Mouse (Mus musculus): ENCODE results near the gene Qpct. TPM values are rescaled to one million over a fixed set of nuclear protein-coding genes. Genes with fewer than 3 reads are reported as not detected.

Qpct gene
- polyA plus RNA-seq (2015; fragmentation: Nextera tagmentation; extraction: Ambion mirVana): 13.7 and 15.9 TPM in 2 replicates

GRCm38 (mm10) chr17:79051606-79052005 lies at the start of gene Qpct:
TSS of gene Qpct (plus strand) at chr17:79051906.
- peak within 1 kb of the TSS; percentile 44 for H3K4me3 ChIP-seq (replicated peaks)
- H3K4me2 ChIP-seq (replicated peaks): peak within 1 kb of the TSS; percentile 93
- WGBS: 83% methylated on average over 4 of the region's 4 CpGs
- peaks cover 9% of the 10 kb centered on the region; the same call in 1 of the 2 replicates for H3K27me3 ChIP-seq
- ATAC-seq (ENCODE audit: insufficient number of reproducible peaks, low FRiP score, low TSS enrichment, low read depth): no peak
- no peaks in the 10 kb centered on the region for H3K36me3 ChIP-seq
- peaks cover 12% of the 10 kb centered on the region; the same call in 1 of the 2 replicates for H3K4me1 ChIP-seq
- H3K9me3 ChIP-seq (replicated peaks): no peaks in the 10 kb centered on the region
- peak within 1 kb of the TSS; percentile 35 for H3K9ac ChIP-seq
- no peak within 1 kb of the TSS for H3K27ac ChIP-seq (replicated peaks)

DNA sequence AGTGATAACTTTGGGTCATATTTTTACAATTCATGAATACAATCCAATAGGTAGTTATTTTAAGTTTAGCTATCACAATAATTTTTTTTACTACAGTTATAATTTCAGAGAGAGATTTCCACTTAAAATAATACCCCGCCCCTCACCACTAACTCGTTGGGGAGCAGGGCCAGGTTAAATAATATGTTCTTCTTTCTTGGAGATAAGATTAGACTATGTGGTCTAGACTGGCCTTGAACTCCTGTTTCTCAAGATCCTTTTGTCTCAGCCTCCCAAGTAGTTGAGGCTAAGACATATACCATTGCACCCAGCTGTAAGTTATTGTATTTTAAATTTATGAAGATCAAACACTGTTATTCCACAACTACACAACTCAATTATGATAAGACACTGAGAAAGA lies 38.1 kb upstream of the Qpct start:
- Histone ChIP-seq H3K27ac (replicated peaks) (no peak overlapping the region), H3K36me3 (peaks cover 9% of the 10 kb centered on the region; the same call in 1 of the 2 replicates), H3K27me3 (no peaks in the 10 kb centered on the region), H3K4me2 (replicated peaks) (no peak overlapping the region), H3K4me3 (replicated peaks) (no peak overlapping the region), H3K9me3 (replicated peaks) (no peaks in the 10 kb centered on the region), H3K9ac (no peak overlapping the region), H3K4me1 (peaks cover 11% of the 10 kb centered on the region)
- no peak for ATAC-seq (ENCODE audit: insufficient number of reproducible peaks, low FRiP score, low TSS enrichment, low read depth)
- WGBS: 79% methylated on average over 2 of the region's 2 CpGs

DNA sequence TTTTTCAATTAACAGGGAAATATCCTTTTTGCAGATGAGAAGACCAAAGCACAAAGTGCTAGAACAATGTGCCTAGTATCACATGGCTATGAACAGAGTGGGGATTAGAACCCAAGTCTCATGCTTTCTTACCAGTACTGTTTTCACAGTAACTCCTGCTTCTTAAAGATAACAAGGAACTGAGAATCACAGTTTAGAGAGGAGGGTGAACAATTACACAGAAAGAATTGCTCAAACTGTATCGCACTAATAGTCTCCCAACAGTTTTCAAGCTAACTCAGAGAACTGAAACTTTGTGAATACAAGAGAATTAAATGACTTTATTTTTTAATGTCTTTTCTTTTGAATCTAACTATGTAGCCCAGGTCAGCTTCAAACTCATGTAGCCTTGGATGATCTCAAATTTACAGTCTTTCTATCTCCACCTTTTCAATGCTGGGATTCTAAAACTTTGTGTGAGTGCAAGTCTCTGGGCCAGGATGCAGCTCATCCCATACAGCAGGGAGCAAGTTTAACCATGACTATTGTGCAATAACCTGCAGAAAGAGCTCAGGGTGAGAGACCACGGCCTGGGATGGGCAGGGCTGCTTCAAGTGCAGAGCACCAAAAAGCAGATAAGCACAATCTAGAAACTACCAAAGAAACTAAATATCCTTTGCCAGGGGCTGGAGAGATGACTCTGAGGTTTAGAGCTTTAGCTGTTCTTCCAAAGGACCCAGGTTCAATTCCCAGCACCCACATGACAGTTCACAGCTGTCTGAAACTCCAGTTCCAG lies 36.6 kb upstream of the Qpct start:
- ATAC-seq (ENCODE audit: insufficient number of reproducible peaks, low FRiP score, low TSS enrichment, low read depth): no peak
- Histone ChIP-seq H3K36me3 (peaks cover 9% of the 10 kb centered on the region; the same call in 1 of the 2 replicates), H3K4me1 (peaks cover 19% of the 10 kb centered on the region), H3K27me3 (no peaks in the 10 kb centered on the region), H3K9ac (no peak overlapping the region), H3K27ac (replicated peaks) (no peak overlapping the region), H3K4me2 (replicated peaks) (no peak overlapping the region), H3K4me3 (replicated peaks) (no peak overlapping the region), H3K9me3 (replicated peaks) (no peaks in the 10 kb centered on the region)
- WGBS: 84% methylated on average over 2 of the region's 2 CpGs

- ATAC-seq (ENCODE audit: insufficient number of reproducible peaks, low FRiP score, low TSS enrichment, low read depth): no peak
Measured at GRCm38 (mm10) chr17:79015831-79016230, 35.9 kb upstream of the Qpct start.

DNA sequence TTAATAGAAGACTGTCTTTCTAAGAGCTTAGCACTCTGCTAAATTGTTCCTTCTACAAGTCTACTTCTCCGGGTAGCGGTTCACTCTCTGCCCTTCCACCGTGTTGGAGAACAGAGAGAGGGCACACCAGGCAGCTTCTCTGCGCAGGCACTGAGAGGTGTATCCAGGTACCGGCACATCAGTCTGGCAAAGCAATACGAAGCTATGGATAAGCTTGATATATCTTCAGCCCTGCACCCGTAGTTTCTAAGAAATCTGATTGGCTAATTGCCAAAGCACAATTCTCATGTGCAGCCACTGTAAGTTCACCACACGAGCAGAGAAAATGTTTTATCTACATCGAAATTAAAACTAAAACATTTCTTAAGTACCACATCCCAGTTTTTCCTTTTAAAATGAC lies 33.3 kb upstream of the Qpct start:
- H3K4me2 ChIP-seq (replicated peaks): peak overlapping the region; percentile 28; the same call in 1 of the 2 replicates
- 43% methylated on average over 9 of the region's 9 CpGs for WGBS
- H3K4me3 ChIP-seq (replicated peaks): no peak overlapping the region
- no peaks in the 10 kb centered on the region; the same call in 1 of the 2 replicates for H3K27me3 ChIP-seq
- no peaks in the 10 kb centered on the region for H3K36me3 ChIP-seq
- H3K4me1 ChIP-seq: peaks cover 19% of the 10 kb centered on the region
- no peak for ATAC-seq (ENCODE audit: insufficient number of reproducible peaks, low FRiP score, low TSS enrichment, low read depth)
- no peak overlapping the region for H3K9ac ChIP-seq
- no peaks in the 10 kb centered on the region for H3K9me3 ChIP-seq (replicated peaks)
- H3K27ac ChIP-seq (replicated peaks): no peak overlapping the region

More at GRCm38 (mm10) chr17:79015831-79016230, 35.9 kb upstream of the Qpct start:
- Histone ChIP-seq H3K4me1 (peaks cover 19% of the 10 kb centered on the region), H3K27ac (replicated peaks) (no peak overlapping the region), H3K27me3 (no peaks in the 10 kb centered on the region), H3K9me3 (replicated peaks) (no peaks in the 10 kb centered on the region), H3K4me2 (replicated peaks) (no peak overlapping the region), H3K4me3 (replicated peaks) (no peak overlapping the region), H3K9ac (no peak overlapping the region), H3K36me3 (peaks cover 9% of the 10 kb centered on the region; the same call in 1 of the 2 replicates)
- WGBS: 86% methylated on average over 10 of the region's 10 CpGs

GRCm38 (mm10) chr17:79019726-79020207 lies 31.9 kb upstream of the Qpct start:
- no peak for ATAC-seq (ENCODE audit: insufficient number of reproducible peaks, low FRiP score, low TSS enrichment, low read depth)
- peak overlapping the region; percentile 57 for H3K9ac ChIP-seq
- H3K9me3 ChIP-seq (replicated peaks): no peaks in the 10 kb centered on the region
- H3K36me3 ChIP-seq: no peaks in the 10 kb centered on the region
- H3K27ac ChIP-seq (replicated peaks): peak overlapping the region; percentile 91
- H3K4me2 ChIP-seq (replicated peaks): peak overlapping the region; percentile 84
- peak overlapping the region; percentile 78 for H3K4me3 ChIP-seq (replicated peaks)
- no peaks in the 10 kb centered on the region; the same call in 1 of the 2 replicates for H3K27me3 ChIP-seq
- H3K4me1 ChIP-seq: peaks cover 19% of the 10 kb centered on the region
- WGBS: under 1% methylated on average over 18 of the region's 18 CpGs

GRCm38 (mm10) chr17:79020208-79020983 lies 31.3 kb upstream of the Qpct start, which contains the start of gene Prkd3:
TSS of gene Prkd3 (minus strand) at chr17:79020816.
- peak within 1 kb of the TSS; percentile 57 for H3K9ac ChIP-seq
- H3K27ac ChIP-seq (replicated peaks): peak within 1 kb of the TSS; percentile 91
- H3K9me3 ChIP-seq (replicated peaks): no peaks in the 10 kb centered on the region
- H3K4me2 ChIP-seq (replicated peaks): peak within 1 kb of the TSS; percentile 84
- ATAC-seq (ENCODE audit: insufficient number of reproducible peaks, low FRiP score, low TSS enrichment, low read depth): peak; percentile 94
- peaks cover 19% of the 10 kb centered on the region for H3K4me1 ChIP-seq
- no peaks in the 10 kb centered on the region for H3K36me3 ChIP-seq
- H3K4me3 ChIP-seq (replicated peaks): peak within 1 kb of the TSS; percentile 78
- under 1% methylated on average over 76 of the region's 113 CpGs for whole genome bisulfite sequencing
- no peaks in the 10 kb centered on the region; the same call in 1 of the 2 replicates for H3K27me3 ChIP-seq

DNA sequence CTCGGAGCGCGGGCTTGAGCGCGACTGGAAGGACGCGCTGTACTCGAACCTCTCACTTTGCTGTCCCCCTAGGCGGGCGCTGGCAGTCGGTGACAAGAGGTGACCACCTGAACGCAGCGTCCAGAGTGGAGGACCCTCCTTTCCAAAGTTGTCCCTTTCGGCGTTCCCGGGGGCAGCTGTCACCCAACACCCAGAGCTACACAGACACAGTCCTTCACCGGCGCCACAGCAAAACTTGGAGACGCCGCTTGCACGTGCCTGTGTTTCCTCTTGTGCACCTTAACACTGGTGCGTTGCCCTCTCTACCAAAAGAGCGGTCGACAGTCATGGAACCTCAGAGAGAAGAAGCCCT lies 30.7 kb upstream of the Qpct start:
- Histone ChIP-seq H3K9ac (0 out of 2 replicates have a peak overlapping the region, but pooled peaks have one; percentile 57), H3K4me3 (replicated peaks) (peak overlapping the region; percentile 78), H3K36me3 (no peaks in the 10 kb centered on the region), H3K27me3 (no peaks in the 10 kb centered on the region; the same call in 1 of the 2 replicates), H3K4me2 (replicated peaks) (peak overlapping the region; percentile 84), H3K4me1 (peaks cover 19% of the 10 kb centered on the region), H3K27ac (replicated peaks) (0 out of 2 replicates have a peak overlapping the region, but pooled peaks have one; percentile 91), H3K9me3 (replicated peaks) (no peaks in the 10 kb centered on the region)
- ATAC-seq (ENCODE audit: insufficient number of reproducible peaks, low FRiP score, low TSS enrichment, low read depth): peak; percentile 31; the same call in 1 of the 2 replicates
- WGBS: 2% methylated on average over 24 of the region's 24 CpGs

DNA sequence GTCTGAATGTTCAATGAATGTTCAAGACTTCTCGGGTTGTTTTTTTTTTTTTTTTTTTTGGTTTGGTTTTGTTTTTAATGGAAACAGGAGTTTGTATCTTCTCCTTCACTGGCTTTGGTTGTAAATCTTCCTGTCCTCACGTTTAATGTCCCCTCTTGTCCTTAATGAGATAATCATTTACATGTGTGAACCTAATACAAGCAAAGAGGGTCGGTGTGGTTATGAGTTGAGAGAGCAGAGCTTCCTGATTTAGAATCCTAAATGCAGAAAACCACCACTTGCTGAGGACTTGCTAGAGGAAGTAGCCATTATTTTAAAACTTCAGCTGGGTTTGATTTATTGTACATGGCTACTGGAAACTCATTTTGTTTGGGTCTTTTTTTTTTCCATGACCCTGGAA lies 29.0 kb upstream of the Qpct start:
- H3K4me3 ChIP-seq (replicated peaks): no peak overlapping the region
- no peak overlapping the region for H3K4me2 ChIP-seq (replicated peaks)
- 26% methylated on average over 3 of the region's 3 CpGs for WGBS
- no peak overlapping the region for H3K27ac ChIP-seq (replicated peaks)
- H3K4me1 ChIP-seq: peaks cover 15% of the 10 kb centered on the region
- ATAC-seq (ENCODE audit: insufficient number of reproducible peaks, low FRiP score, low TSS enrichment, low read depth): no peak
- no peaks in the 10 kb centered on the region; the same call in 1 of the 2 replicates for H3K27me3 ChIP-seq
- no peaks in the 10 kb centered on the region for H3K36me3 ChIP-seq
- no peak overlapping the region for H3K9ac ChIP-seq
- H3K9me3 ChIP-seq (replicated peaks): no peaks in the 10 kb centered on the region

- 58% methylated on average over 4 of the region's 4 CpGs for WGBS
- Histone ChIP-seq H3K4me3 (replicated peaks) (no peak overlapping the region), H3K9ac (no peak overlapping the region), H3K27me3 (no peaks in the 10 kb centered on the region; the same call in 1 of the 2 replicates), H3K36me3 (no peaks in the 10 kb centered on the region), H3K4me2 (replicated peaks) (no peak overlapping the region), H3K9me3 (replicated peaks) (no peaks in the 10 kb centered on the region), H3K27ac (replicated peaks) (no peak overlapping the region), H3K4me1 (peaks cover 2% of the 10 kb centered on the region; the same call in 1 of the 2 replicates)
- ATAC-seq (ENCODE audit: insufficient number of reproducible peaks, low FRiP score, low TSS enrichment, low read depth): no peak
Measured at GRCm38 (mm10) chr17:79024544-79024943, 27.2 kb upstream of the Qpct start.

GRCm38 (mm10) chr17:79029226-79029625 lies 22.5 kb upstream of the Qpct start:
- Histone ChIP-seq H3K27ac (replicated peaks) (no peak overlapping the region), H3K9ac (no peak overlapping the region), H3K4me2 (replicated peaks) (no peak overlapping the region), H3K4me1 (no peaks in the 10 kb centered on the region), H3K4me3 (replicated peaks) (no peak overlapping the region), H3K36me3 (no peaks in the 10 kb centered on the region), H3K27me3 (no peaks in the 10 kb centered on the region), H3K9me3 (replicated peaks) (no peaks in the 10 kb centered on the region)
- WGBS: 86% methylated on average over 3 of the region's 3 CpGs
- ATAC-seq (ENCODE audit: insufficient number of reproducible peaks, low FRiP score, low TSS enrichment, low read depth): no peak

All from embryonic facial prominence, embryonic 15.5 days (tissue).